Comparison of ENCODE assay signal across 18 mouse cellular contexts in genomic region chr5:128863497-128863896, GRCm38 (mm10).
DNase-seq lines count a peak whose midpoint lies in the region; TF ChIP-seq lines count a peak whose summit lies in the region.
"Had no signal": no experiment of that assay in that cellular context is flagged by ENCODE, and none has a peak within 500 bp of the region (broad histone marks: within the 10 kb centered on the region; RNA-seq: fewer than 3 reads in every experiment).

No protein-coding gene starts in this region.

- no peak for TF ChIP-seq CTCF in left cerebral cortex, adult 2 months (IDR thresholded peaks at IDR 0.05)

- intact Hi-C loops in left cerebral cortex, adult 2 months (cut with DNase I) = no loop called here
- intact Hi-C loops in left cerebral cortex, postnatal 10 days (cut with DNase I) = no loop called here
- intact Hi-C loops in left cerebral cortex, postnatal 36 days (cut with DNase I) = no loop called here

- peak overlapping the region; percentile 88 for H3K27ac ChIP-seq in left cerebral cortex, adult 2 months
- H3K27ac ChIP-seq: embryonic facial prominence, embryonic 12.5 days; forebrain, embryonic 13.5 days; gastrocnemius, adult 2 months; limb, embryonic 13.5 days; liver, embryonic 14.5 days had no signal

- H3K4me3 ChIP-seq in left cerebral cortex, adult 2 months = no peak overlapping the region
- H3K4me3 ChIP-seq: embryonic facial prominence, embryonic 12.5 days; erythroblast, embryonic 14.5 days; forebrain, embryonic 13.5 days; gastrocnemius, adult 2 months; limb, embryonic 13.5 days had no signal

- DNase-seq in left cerebral cortex, adult 2 months (ENCODE audit: extremely low spot score in 1 of 2, low spot score in 2 of 2) = no peak
- DNase-seq in left cerebral cortex, postnatal 10 days (ENCODE audit: extremely low spot score in 1 of 2, low spot score in 2 of 2) = no peak
- peak; percentile 56 to 62 for DNase-seq in right cerebral cortex, adult 2 months (ENCODE audit: low spot score in 2 of 2)
- no peak for DNase-seq in right cerebral cortex, postnatal 10 days (ENCODE audit: low spot score in 2 of 2)
- peak; percentile 35 to 40 for DNase-seq in left cerebral cortex, postnatal 36 days (ENCODE audit: low spot score in 2 of 2)
- no peak for DNase-seq in layer of hippocampus, postnatal 25 days (ENCODE audit: extremely low spot score in 1 of 2, low spot score in 1 of 2)
- DNase-seq in lung, postnatal 36 days = no peak
- DNase-seq: cerebellum, adult 8-10 months; gastrocnemius, adult 2 months; heart, postnatal 10 days; kidney, adult 11 months; layer of hippocampus, postnatal 36 days; thymus, adult 18-20 months had no signal

Comparison
In these comparisons a context has a peak if more than half of its experiments do, and no peak if none do; other contexts are left out.
1. DNase-seq: peak in right cerebral cortex, adult 2 months (2 of 2) and left cerebral cortex, postnatal 36 days (2 of 2); none in left cerebral cortex, adult 2 months (0 of 2), left cerebral cortex, postnatal 10 days (0 of 2), right cerebral cortex, postnatal 10 days (0 of 2), layer of hippocampus, postnatal 25 days (0 of 2) and lung, postnatal 36 days (single experiment).